Mouse (Mus musculus): ENCODE measurements at regions not wholly inside any gene's neighbourhood (a gene's known extent, or its start where the extent isn't known, plus 50 kb on each side); places are given as distances from the start of the nearest gene placed in this dataset.
A peak's percentile ranks its signal among the peaks of the same experiment; 100 is the strongest.

DNA sequence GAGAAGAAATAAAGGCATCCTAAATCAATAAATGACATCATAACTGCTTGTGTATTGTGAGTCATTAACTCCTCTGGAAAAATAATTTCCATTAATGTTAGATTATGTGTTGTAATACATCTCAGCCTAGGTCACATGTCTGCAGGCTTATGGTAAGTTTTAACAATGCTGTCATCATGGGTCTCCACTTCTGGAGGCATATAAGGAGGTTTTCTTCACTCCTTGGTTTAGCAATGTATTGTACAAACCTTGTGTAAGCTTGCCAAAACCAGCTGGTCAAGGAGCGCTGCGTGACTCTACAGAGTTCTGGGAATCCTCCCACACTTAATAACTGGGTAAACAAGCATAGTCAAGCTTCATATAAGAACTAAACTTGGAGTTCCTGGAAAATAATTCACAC lies 529.5 kb upstream of the Hsf2 start:
- DNase-seq = no peak
- TF ChIP-seq CTCF (IDR thresholded peaks at IDR 0.05; ENCODE audit: borderline replicate concordance, insufficient read depth, low read depth, low read length) = no peak
- TF ChIP-seq POLR2A (IDR thresholded peaks at IDR 0.05; ENCODE audit: borderline replicate concordance, insufficient read depth, low read length) = no peak
- no peak overlapping the region for H3K4me3 ChIP-seq (replicated peaks; ENCODE audit: insufficient read depth, low read depth, low read length)
- no peak overlapping the region for H3K27ac ChIP-seq (ENCODE audit: insufficient read depth, low read length)
- no peaks in the 10 kb centered on the region for H3K4me1 ChIP-seq (ENCODE audit: control insufficient read depth, insufficient read depth, low read length)
- no peaks in the 10 kb centered on the region for H3K27me3 ChIP-seq (ENCODE audit: control insufficient read depth, insufficient read depth, low read length)
- 84% methylated on average over 2 of the region's 2 CpGs for WGBS

DNA sequence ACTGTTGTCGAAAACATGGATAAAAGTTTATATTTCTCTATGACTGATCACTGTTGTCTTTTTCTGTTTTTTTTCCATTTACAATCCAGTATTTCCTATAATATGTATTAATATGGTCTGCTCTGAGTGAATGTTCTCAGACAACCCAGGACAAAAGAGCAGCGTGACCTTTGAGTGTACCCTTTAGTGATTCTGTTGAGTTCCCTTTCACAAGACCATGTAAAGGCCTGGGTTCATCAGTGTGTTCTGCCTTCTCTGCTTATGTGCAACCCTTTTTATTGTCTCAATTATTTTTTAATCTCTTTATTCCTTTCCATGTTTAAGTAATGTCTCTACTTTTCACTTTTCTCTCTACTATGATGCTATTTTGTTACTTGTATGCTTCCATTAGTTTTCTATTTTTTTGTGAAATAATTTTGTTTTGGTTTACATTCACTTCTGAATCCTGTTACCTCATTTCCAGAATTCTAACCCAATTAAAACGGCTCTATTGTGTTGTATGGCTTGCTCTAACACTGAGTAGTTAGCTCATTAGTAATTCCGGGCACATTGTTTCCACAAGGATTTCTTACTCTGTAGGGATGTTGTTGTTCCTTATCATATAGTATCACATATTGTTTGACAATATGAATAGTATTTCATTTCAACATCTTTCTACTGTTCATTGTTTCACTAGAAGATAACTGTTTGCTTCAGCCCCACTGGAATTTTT lies 523.9 kb upstream of the Hsf2 start:
- Histone ChIP-seq H3K4me3 (replicated peaks; ENCODE audit: insufficient read depth, low read depth, low read length) (no peak overlapping the region), H3K27me3 (ENCODE audit: control insufficient read depth, insufficient read depth, low read length) (no peaks in the 10 kb centered on the region), H3K4me1 (ENCODE audit: control insufficient read depth, insufficient read depth, low read length) (no peaks in the 10 kb centered on the region), H3K27ac (ENCODE audit: insufficient read depth, low read length) (no peak overlapping the region)
- 84% methylated on average over 4 of the region's 4 CpGs for WGBS
- no peak for DNase-seq
- TF ChIP-seq CTCF (IDR thresholded peaks at IDR 0.05; ENCODE audit: borderline replicate concordance, insufficient read depth, low read depth, low read length) = no peak
- no peak for TF ChIP-seq POLR2A (IDR thresholded peaks at IDR 0.05; ENCODE audit: borderline replicate concordance, insufficient read depth, low read length)

DNA sequence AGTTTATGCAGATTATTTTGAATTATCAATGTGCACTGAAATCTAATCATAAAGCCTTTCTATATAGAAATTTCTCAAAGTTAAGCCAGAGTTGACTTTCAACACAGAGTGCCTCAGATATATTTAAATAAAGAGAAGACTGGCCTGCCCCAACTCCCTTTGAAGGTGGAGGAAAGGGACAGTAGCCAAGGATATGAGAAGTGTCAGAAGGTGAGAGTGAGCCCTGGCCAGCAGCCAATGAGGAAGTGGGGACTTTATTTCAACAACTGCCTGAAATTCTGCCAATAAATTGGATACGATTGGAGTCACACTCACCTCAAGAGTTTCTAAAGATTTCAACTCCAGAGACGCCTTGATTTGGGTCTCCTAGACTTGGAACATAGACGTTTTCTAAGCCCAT lies 523.0 kb upstream of the Hsf2 start:
- Histone ChIP-seq H3K27ac (ENCODE audit: insufficient read depth, low read length) (no peak overlapping the region), H3K27me3 (ENCODE audit: control insufficient read depth, insufficient read depth, low read length) (no peaks in the 10 kb centered on the region)
- 69% methylated on average over 3 of the region's 3 CpGs for WGBS

DNA sequence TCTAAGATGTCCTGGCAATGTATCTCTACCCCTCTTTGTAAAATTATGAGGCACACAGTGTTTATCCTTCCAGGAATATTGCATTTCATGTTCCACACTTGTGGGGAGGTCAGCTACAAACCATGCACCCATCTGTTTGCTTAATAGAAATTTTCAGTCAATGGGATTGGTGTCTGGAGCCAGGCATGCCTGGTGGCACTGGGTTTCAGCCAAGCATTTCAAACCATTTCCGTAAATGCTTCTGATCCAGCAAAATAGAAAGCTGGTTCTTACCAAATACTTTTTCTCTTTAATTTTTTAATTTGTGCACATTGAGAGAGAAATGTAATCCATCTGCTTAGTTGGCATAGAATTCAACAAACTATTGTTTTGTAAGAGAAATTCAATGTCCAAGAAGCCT lies 517.3 kb upstream of the Hsf2 start:
- Histone ChIP-seq H3K27me3 (ENCODE audit: control insufficient read depth, insufficient read depth, low read length) (no peaks in the 10 kb centered on the region), H3K4me1 (ENCODE audit: control insufficient read depth, insufficient read depth, low read length) (no peaks in the 10 kb centered on the region), H3K27ac (ENCODE audit: insufficient read depth, low read length) (no peak overlapping the region), H3K4me3 (replicated peaks; ENCODE audit: insufficient read depth, low read depth, low read length) (no peak overlapping the region)
- peak; percentile 18 to 61 for DNase-seq
- 9% methylated on average over 1 of the region's 1 CpGs for WGBS
- no peak for TF ChIP-seq POLR2A (IDR thresholded peaks at IDR 0.05; ENCODE audit: borderline replicate concordance, insufficient read depth, low read length)
- TF ChIP-seq CTCF (IDR thresholded peaks at IDR 0.05; ENCODE audit: borderline replicate concordance, insufficient read depth, low read depth, low read length) = no peak

More for the DNA sequence above, 523.0 kb upstream of the Hsf2 start:
- Histone ChIP-seq H3K4me3 (replicated peaks; ENCODE audit: insufficient read depth, low read depth, low read length) (no peak overlapping the region), H3K4me1 (ENCODE audit: control insufficient read depth, insufficient read depth, low read length) (no peaks in the 10 kb centered on the region)
- DNase-seq = no peak
- no peak for TF ChIP-seq CTCF (IDR thresholded peaks at IDR 0.05; ENCODE audit: borderline replicate concordance, insufficient read depth, low read depth, low read length)

DNA sequence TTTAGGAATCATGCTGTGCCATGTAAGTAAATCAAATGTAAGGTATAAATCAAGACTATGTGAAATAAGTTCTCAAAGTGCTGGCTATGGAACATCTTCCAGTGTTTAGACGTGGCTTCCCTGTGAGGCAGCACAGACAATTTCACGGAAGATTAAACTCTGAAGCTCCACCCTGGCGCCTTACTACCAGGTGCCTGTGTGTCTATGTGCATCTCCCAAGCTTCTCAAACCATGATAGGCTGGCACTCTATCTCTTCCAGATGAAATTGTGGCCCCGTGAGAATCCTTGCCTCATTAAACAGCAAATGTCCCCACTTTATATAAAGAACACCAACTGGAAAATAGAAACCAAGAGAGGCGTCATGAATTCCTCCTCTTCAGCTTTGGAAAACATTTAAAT lies 511.4 kb upstream of the Hsf2 start:
- Histone ChIP-seq H3K27me3 (ENCODE audit: control insufficient read depth, insufficient read depth, low read length) (no peaks in the 10 kb centered on the region), H3K27ac (ENCODE audit: insufficient read depth, low read length) (no peak overlapping the region), H3K4me3 (replicated peaks; ENCODE audit: insufficient read depth, low read depth, low read length) (no peak overlapping the region), H3K4me1 (ENCODE audit: control insufficient read depth, insufficient read depth, low read length) (no peaks in the 10 kb centered on the region)
- 61% methylated on average over 5 of the region's 5 CpGs for WGBS
- DNase-seq = no peak
- no peak for TF ChIP-seq POLR2A (IDR thresholded peaks at IDR 0.05; ENCODE audit: borderline replicate concordance, insufficient read depth, low read length)
- TF ChIP-seq CTCF (IDR thresholded peaks at IDR 0.05; ENCODE audit: borderline replicate concordance, insufficient read depth, low read depth, low read length) = no peak

DNA sequence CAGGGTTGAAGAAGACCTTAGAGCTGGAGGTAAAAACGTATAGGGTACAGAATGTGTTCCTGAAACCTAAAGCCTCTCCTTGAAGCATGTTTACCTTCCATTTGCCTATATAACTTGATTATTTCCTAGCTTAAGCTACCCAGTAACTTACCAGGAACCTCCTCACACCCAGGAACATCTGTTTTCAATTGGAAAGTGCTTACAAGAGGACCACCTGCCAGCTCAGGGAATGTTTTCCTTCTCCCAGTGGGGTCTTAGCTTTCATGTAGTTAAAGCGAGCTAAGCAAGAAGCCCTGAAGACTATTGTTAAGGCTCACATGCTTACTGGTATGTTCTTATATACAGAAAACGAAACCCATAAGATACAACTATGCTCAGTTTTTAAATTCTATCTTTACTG lies 506.6 kb upstream of the Hsf2 start:
- WGBS = 78% methylated on average over 3 of the region's 3 CpGs
- TF ChIP-seq POLR2A (IDR thresholded peaks at IDR 0.05; ENCODE audit: borderline replicate concordance, insufficient read depth, low read length) (no peak), CTCF (IDR thresholded peaks at IDR 0.05; ENCODE audit: borderline replicate concordance, insufficient read depth, low read depth, low read length) (no peak)
- no peak for DNase-seq
- Histone ChIP-seq H3K4me1 (ENCODE audit: control insufficient read depth, insufficient read depth, low read length) (no peaks in the 10 kb centered on the region), H3K27me3 (ENCODE audit: control insufficient read depth, insufficient read depth, low read length) (no peaks in the 10 kb centered on the region), H3K4me3 (replicated peaks; ENCODE audit: insufficient read depth, low read depth, low read length) (no peak overlapping the region), H3K27ac (ENCODE audit: insufficient read depth, low read length) (no peak overlapping the region)

DNA sequence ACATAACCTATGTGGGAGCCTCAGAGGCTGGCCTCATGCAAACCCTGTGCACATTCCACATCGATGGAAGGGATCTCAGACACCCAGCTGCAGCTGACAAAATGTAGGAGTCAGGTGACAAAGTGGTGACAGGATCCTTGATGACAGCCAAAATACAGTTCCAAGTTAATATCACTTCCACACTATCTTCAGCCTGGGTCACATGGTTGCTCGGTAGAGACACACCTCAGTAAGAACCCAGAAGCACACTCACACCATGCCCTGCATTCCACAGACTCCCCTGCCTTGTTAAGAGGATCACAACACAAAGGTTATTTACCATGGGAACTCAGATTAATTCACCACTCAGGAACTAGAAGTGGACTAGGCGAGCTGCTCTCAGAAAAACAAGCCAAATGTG lies 505.4 kb upstream of the Hsf2 start:
- Histone ChIP-seq H3K27ac (ENCODE audit: insufficient read depth, low read length) (no peak overlapping the region), H3K27me3 (ENCODE audit: control insufficient read depth, insufficient read depth, low read length) (no peaks in the 10 kb centered on the region), H3K4me1 (ENCODE audit: control insufficient read depth, insufficient read depth, low read length) (no peaks in the 10 kb centered on the region), H3K4me3 (replicated peaks; ENCODE audit: insufficient read depth, low read depth, low read length) (no peak overlapping the region)
- WGBS = 59% methylated on average over 3 of the region's 3 CpGs
- no peak for DNase-seq
- TF ChIP-seq POLR2A (IDR thresholded peaks at IDR 0.05; ENCODE audit: borderline replicate concordance, insufficient read depth, low read length) (no peak), CTCF (IDR thresholded peaks at IDR 0.05; ENCODE audit: borderline replicate concordance, insufficient read depth, low read depth, low read length) (no peak)

DNA sequence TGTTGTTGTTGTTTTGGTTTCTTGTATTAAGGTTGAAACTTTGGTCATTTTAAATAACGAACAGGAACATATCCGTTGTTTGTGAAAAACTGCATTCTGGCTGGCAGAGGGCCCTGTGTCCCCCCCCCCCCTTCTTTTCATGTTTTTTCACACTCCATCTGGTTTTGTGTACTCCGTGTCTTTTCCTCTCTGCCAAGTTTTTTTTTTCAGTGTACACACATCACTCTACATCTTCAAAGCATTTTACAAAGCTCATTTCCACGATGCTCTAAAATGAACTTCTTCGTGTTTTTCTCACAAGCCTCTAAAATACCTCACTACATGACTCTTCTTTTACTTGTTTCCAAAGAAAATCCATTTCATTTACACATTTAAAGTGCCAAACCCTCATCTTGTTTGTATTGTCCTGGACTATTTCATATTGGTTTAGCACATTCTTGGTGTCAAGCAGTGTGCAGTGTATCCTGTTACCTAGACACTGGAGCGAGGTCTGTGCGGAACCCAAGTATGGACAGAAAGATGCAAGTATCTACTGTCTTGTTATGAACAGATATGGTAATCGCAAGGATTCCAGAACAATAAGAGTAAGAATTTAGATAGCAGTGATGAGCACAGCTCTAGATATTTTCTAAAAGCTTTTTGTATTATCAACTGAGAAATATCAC lies 503.5 kb upstream of the Hsf2 start:
- no peak for DNase-seq
- Histone ChIP-seq H3K27ac (ENCODE audit: insufficient read depth, low read length) (no peak overlapping the region), H3K27me3 (ENCODE audit: control insufficient read depth, insufficient read depth, low read length) (no peaks in the 10 kb centered on the region), H3K4me3 (replicated peaks; ENCODE audit: insufficient read depth, low read depth, low read length) (no peak overlapping the region), H3K4me1 (ENCODE audit: control insufficient read depth, insufficient read depth, low read length) (no peaks in the 10 kb centered on the region)
- TF ChIP-seq POLR2A (IDR thresholded peaks at IDR 0.05; ENCODE audit: borderline replicate concordance, insufficient read depth, low read length) = no peak
- no peak for TF ChIP-seq CTCF (IDR thresholded peaks at IDR 0.05; ENCODE audit: borderline replicate concordance, insufficient read depth, low read depth, low read length)
- WGBS = 36% methylated on average over 8 of the region's 8 CpGs

Data from cerebellum, adult 2 months (tissue).